Mouse (Mus musculus) megakaryocyte, embryonic 14.5 days (primary cell): ENCODE measurements around the gene Ank3.

Experiments
- FLI1 ChIP-seq: IDR thresholded peaks from 2 replicates; pipeline ENCODE4 v1.6.1; 2012; ENCODE audit warnings: low read length, inconsistent platforms, mixed read lengths
- GATA1 ChIP-seq: IDR thresholded peaks from 3 replicates; pipeline ENCODE4 v1.6.1; 2012; ENCODE audit warnings: mixed read lengths, low read length, inconsistent platforms, borderline replicate concordance

GRCm38 (mm10) chr10:69535123-69535930 is 136.8 kb downstream of the Ank3 start:
- TF ChIP-seq GATA1 (no peak), FLI1 (no peak)
